Mouse (Mus musculus) heart, embryonic 11.5 days (tissue): ENCODE data around the gene Olfr1382. TPM values are rescaled to one million over a fixed set of nuclear protein-coding genes. Genes with fewer than 3 reads are reported as not detected.
"Not testable (repeated sequence)": the region's sequence is repeated elsewhere in the genome, so short reads cannot be mapped to it uniquely, and the experiment has no call there.

Experiments
- ATAC-seq: fragments of 200-750 bp; cut with Nextera tagmentation; replicated peaks from 2 replicates; pipeline ENCODE4 v1.8.0; 2017; ENCODE audit warnings: moderate library complexity; ENCODE audit not compliant: insufficient number of reproducible peaks, low FRiP score, low TSS enrichment
- H3K27ac ChIP-seq: fragments of 300-500 bp; sonication (generic); 2 replicates; pipeline ENCODE4 v1.5.1; 2014; ENCODE audit warnings: mild to moderate bottlenecking, low read depth, low read length
- H3K27me3 ChIP-seq: fragments of 300-500 bp; sonication (generic); 2 replicates; pipeline ENCODE4 v1.6.1; 2014; ENCODE audit warnings: mild to moderate bottlenecking, low read length, mixed read lengths; ENCODE audit not compliant: control insufficient read depth, insufficient read depth
- H3K36me3 ChIP-seq: fragments of 300-500 bp; sonication (generic); 2 replicates; pipeline ENCODE4 v1.6.1; 2014; ENCODE audit warnings: mild to moderate bottlenecking, low read length, moderate library complexity, mixed read lengths; ENCODE audit not compliant: control insufficient read depth, insufficient read depth
- H3K4me1 ChIP-seq: fragments of 300-500 bp; sonication (generic); 2 replicates; pipeline ENCODE4 v1.6.1; 2014; ENCODE audit warnings: low read length; ENCODE audit not compliant: control insufficient read depth, insufficient read depth
- H3K4me2 ChIP-seq: fragments of 300-500 bp; sonication (generic); 2 replicates; pipeline ENCODE4 v1.6.1; 2014; ENCODE audit warnings: mild to moderate bottlenecking, moderate library complexity
- H3K4me3 ChIP-seq: fragments of 300-500 bp; sonication (generic); 2 replicates; pipeline ENCODE4 v1.5.1; 2014; ENCODE audit warnings: low read depth, low read length
- H3K9ac ChIP-seq: fragments of 300-500 bp; sonication (generic); 2 replicates; pipeline ENCODE4 v1.6.1; 2014; ENCODE audit warnings: mild to moderate bottlenecking, low read depth, low read length, moderate library complexity
- H3K9me3 ChIP-seq: fragments of 300-500 bp; sonication (generic); replicated peaks from 2 replicates; pipeline ENCODE4 v1.6.1; 2016; ENCODE audit warnings: low read length; ENCODE audit not compliant: control insufficient read depth
- WGBS: fragments of 180-500 bp; shearing (Covaris S2); extraction: QIAGEN DNeasy Blood & Tissue Kit; methylation state at CpG from one replicate; pipeline ENCODE4 v1.1.7; 2014; ENCODE audit not compliant: insufficient replicate concordance; 5-methylcytosine and 5-hydroxymethylcytosine counted together
- polyA plus RNA-seq: library from polyadenylated mRNA; unstranded; fragments of >200 nt; fragmentation: Nextera tagmentation; extraction: Ambion mirVana; gene quantifications from 2 replicates; pipeline ENCODE4 v1.2.1, GENCODE M21; 2014

The Olfr1382 gene
- polyA plus RNA-seq = not detected in 2 replicates

GRCm38 (mm10) chr11:49527947-49528346 lies at the start of gene Olfr1382:
Gene Olfr1382, plus strand, starts transcription at chr11:49528247.
- no peak within 1 kb of the TSS for H3K9ac ChIP-seq
- H3K27ac ChIP-seq = no peak within 1 kb of the TSS
- 69% methylated on average over 3 of the region's 3 CpGs for WGBS
- H3K36me3 ChIP-seq = no peaks in the 10 kb centered on the region
- no peak within 1 kb of the TSS for H3K4me3 ChIP-seq
- no peaks in the 10 kb centered on the region for H3K4me1 ChIP-seq
- no peak within 1 kb of the TSS for H3K4me2 ChIP-seq
- H3K27me3 ChIP-seq = no peaks in the 10 kb centered on the region
- no peak for ATAC-seq
- H3K9me3 ChIP-seq = no peaks in the 10 kb centered on the region

- Histone ChIP-seq H3K27me3 (no peaks in the 10 kb centered on the region), H3K4me3 (no peak overlapping the region), H3K4me1 (no peaks in the 10 kb centered on the region), H3K4me2 (no peak overlapping the region), H3K27ac (no peak overlapping the region), H3K36me3 (no peaks in the 10 kb centered on the region), H3K9me3 (no peaks in the 10 kb centered on the region), H3K9ac (no peak overlapping the region)
- no peak for ATAC-seq
- WGBS = 48% methylated on average over 4 of the region's 4 CpGs
Measured at GRCm38 (mm10) chr11:49485973-49486372, 42.1 kb upstream of the Olfr1382 start.

- not testable (repeated sequence) for ATAC-seq, H3K27ac ChIP-seq, H3K36me3 ChIP-seq, H3K27me3 ChIP-seq, H3K4me3 ChIP-seq, H3K9me3 ChIP-seq, H3K4me2 ChIP-seq, H3K4me1 ChIP-seq, H3K9ac ChIP-seq
- WGBS = 65% methylated on average over 1 of the region's 1 CpGs
Measured at GRCm38 (mm10) chr11:49488770-49489169, 39.3 kb upstream of the Olfr1382 start, which contains the start of gene Olfr1385. Gene Olfr1385, plus strand, starts transcription at chr11:49489070.

GRCm38 (mm10) chr11:49518086-49518485 lies 10.0 kb upstream of the Olfr1382 start:
- 59% methylated on average over 5 of the region's 5 CpGs for WGBS

GRCm38 (mm10) chr11:49519348-49519747 lies 8.7 kb upstream of the Olfr1382 start, which contains the start of gene Olfr1383:
Gene Olfr1383, plus strand, starts transcription at chr11:49519648.
- Histone ChIP-seq H3K27ac (no peak within 1 kb of the TSS), H3K4me1 (no peaks in the 10 kb centered on the region), H3K9me3 (no peaks in the 10 kb centered on the region), H3K27me3 (no peaks in the 10 kb centered on the region), H3K4me3 (no peak within 1 kb of the TSS), H3K4me2 (no peak within 1 kb of the TSS), H3K36me3 (no peaks in the 10 kb centered on the region), H3K9ac (no peak within 1 kb of the TSS)
- no peak for ATAC-seq

More at GRCm38 (mm10) chr11:49518086-49518485, 10.0 kb upstream of the Olfr1382 start:
- no peaks in the 10 kb centered on the region for H3K4me1 ChIP-seq
- no peak overlapping the region for H3K9ac ChIP-seq
- H3K27ac ChIP-seq = no peak overlapping the region
- H3K4me2 ChIP-seq = no peak overlapping the region
- no peaks in the 10 kb centered on the region; the same call in 1 of the 2 replicates for H3K9me3 ChIP-seq
- no peaks in the 10 kb centered on the region for H3K27me3 ChIP-seq
- H3K4me3 ChIP-seq = no peak overlapping the region
- no peaks in the 10 kb centered on the region for H3K36me3 ChIP-seq
- no peak for ATAC-seq

- Histone ChIP-seq H3K4me2 (no peak overlapping the region), H3K4me1 (no peaks in the 10 kb centered on the region), H3K9ac (no peak overlapping the region), H3K9me3 (no peaks in the 10 kb centered on the region), H3K27ac (no peak overlapping the region), H3K4me3 (no peak overlapping the region), H3K36me3 (no peaks in the 10 kb centered on the region), H3K27me3 (no peaks in the 10 kb centered on the region)
- no peak for ATAC-seq
Measured at GRCm38 (mm10) chr11:49532761-49533160, 4.7 kb downstream of the Olfr1382 start.

GRCm38 (mm10) chr11:49536631-49537030 lies 8.6 kb downstream of the Olfr1382 start:
- H3K27ac ChIP-seq, H3K9me3 ChIP-seq, H3K4me3 ChIP-seq, H3K4me1 ChIP-seq, H3K27me3 ChIP-seq, H3K9ac ChIP-seq, H3K4me2 ChIP-seq, H3K36me3 ChIP-seq, ATAC-seq: not testable (repeated sequence)
- 76% methylated on average over 2 of the region's 2 CpGs for WGBS

GRCm38 (mm10) chr11:49543149-49543548 lies 15.1 kb downstream of the Olfr1382 start, which contains the start of gene Olfr1381:
Gene Olfr1381, plus strand, starts transcription at chr11:49543449.
- not testable (repeated sequence) for H3K4me1 ChIP-seq, H3K4me2 ChIP-seq, H3K4me3 ChIP-seq, H3K27ac ChIP-seq, H3K27me3 ChIP-seq, H3K9me3 ChIP-seq, H3K36me3 ChIP-seq, ATAC-seq, H3K9ac ChIP-seq
- 75% methylated on average over 3 of the region's 3 CpGs for WGBS

- H3K9me3 ChIP-seq, ATAC-seq, H3K9ac ChIP-seq, H3K27me3 ChIP-seq, H3K4me1 ChIP-seq, H3K4me3 ChIP-seq, H3K4me2 ChIP-seq, H3K27ac ChIP-seq, H3K36me3 ChIP-seq: not testable (repeated sequence)
- 69% methylated on average over 3 of the region's 3 CpGs for WGBS
Measured at GRCm38 (mm10) chr11:49554033-49554432, 26.0 kb downstream of the Olfr1382 start.
